Mouse (Mus musculus) thymus, adult 18-20 months (tissue): ENCODE results near the gene Rnf4.
A peak's percentile ranks its signal among the peaks of the same experiment; 100 is the strongest.

Source experiments
- DNase-seq, 2 experiments: peaks; one replicate each; pipeline ENCODE4 v3.0.0; 2022; ENCODE audit warnings: mixed read lengths in 2 of 2

Rnf4 gene

DNA sequence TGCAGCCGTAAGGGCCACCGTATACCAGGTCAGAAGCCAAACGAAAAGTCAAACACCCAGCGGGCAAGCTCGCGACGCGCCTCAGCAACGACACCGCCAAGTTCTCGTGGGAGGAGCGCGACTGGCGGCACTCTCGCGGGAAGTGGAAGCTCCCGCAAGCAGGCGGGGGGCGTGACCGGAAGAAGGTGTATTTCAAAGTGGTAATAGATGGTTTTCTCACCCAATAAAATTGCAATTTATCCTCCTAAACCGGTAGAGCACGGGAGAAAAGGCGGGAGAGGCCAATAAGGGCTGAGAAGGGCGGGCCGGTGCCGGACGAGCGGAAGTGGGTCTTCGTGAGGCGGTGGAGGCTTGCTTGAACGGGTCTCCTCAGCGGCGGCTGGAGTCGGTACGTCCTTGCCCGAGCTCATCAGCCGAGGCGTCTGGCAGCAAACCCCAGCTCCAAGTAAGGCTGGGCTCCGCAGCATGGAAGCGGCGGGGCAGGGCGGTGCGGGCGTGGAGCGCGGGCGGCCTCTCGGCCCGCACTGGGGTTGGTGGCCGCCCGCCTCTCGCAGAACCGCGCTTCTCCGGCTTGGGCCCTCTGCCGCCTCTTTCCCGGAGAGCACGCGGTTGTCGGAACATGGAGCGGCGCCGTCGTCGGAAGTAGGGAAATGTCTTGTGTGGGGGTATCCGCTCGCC lies at the start of gene Rnf4:
Rnf4 (plus strand) TSS at position 193 of the 678 bp plus-strand sequence.
- peak; percentile 96 to 97 for DNase-seq

DNA sequence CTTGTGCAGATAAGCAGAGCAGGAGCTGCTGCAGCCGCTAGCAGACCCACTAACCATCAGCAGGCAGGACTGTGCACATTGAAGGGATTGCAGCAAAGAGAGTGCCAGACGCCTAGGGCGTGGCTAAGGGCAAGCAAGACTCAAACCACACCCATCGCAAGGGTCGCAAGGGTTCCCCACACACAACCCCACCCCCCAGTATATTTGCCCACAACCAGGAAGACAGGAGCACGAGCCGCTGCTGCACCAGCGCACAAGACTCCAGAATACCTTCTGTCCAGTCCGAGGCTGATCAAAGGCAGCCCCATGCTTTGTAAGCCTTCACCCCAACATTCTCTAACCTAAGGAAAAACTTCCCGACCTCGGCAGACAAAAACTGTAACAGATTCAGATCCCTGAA lies 49.6 kb upstream of the Rnf4 start:
- no peak for DNase-seq

DNA sequence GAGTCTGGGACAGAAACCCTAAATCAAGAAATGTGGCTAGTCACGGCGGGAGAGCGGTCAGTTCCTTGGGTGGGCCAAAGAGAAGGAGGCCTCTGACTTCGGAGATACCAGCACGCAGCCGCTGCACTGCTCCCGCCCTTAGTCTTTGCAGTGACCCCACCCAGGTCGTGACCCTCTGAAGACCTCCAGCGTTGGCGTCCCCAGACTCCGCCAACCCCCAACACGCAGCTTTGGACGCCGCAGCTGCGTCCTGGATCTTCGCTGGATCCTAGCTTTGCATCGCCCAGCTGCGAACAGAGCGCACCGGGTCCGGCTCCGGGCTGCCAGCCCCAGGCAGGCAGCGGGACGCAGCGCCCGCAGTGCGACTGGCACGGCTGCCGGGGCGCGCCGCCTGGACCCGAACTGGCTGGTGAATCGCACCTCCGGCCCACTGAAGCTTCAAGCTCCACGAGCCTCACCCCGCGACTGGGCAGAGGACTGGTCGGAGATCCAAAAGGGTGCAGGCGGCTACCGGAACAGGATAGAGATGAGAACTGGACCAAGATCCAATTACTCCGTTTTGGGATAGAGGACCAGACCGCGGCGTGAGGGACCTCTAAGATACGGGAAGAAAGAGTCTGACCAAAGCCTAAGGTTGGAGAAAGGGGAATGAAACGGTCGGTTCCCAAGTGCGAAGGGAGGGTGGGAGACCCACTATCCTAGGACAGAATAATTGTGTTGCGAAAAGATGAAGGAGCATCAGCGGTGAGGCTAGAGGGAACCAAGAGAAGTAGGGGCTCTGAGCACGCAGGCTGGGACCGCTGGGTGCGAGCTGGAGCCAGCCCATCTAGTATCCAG lies 48.9 kb upstream of the Rnf4 start:
- no peak for DNase-seq

GRCm38 (mm10) chr5:34287838-34288145 lies 48.3 kb upstream of the Rnf4 start:
- no peak for DNase-seq

GRCm38 (mm10) chr5:34288154-34288716 lies 47.9 kb upstream of the Rnf4 start, which contains the start of the genes Zfyve28 and Cfap99:
Gene Zfyve28 (minus strand): TSS chr5:34288449.
Gene Cfap99 (plus strand): TSS chr5:34288600.
- peak; percentile 36 to 57 for DNase-seq

- DNase-seq = no peak
These were observed 46.8 kb upstream of the Rnf4 start for GRCm38 (mm10) chr5:34289286-34289685.

GRCm38 (mm10) chr5:34293363-34293762 lies 42.7 kb upstream of the Rnf4 start:
- DNase-seq = no peak

GRCm38 (mm10) chr5:34294696-34295095 lies 41.4 kb upstream of the Rnf4 start:
- DNase-seq = no peak

GRCm38 (mm10) chr5:34295141-34295540 lies 40.9 kb upstream of the Rnf4 start:
- no peak for DNase-seq

DNA sequence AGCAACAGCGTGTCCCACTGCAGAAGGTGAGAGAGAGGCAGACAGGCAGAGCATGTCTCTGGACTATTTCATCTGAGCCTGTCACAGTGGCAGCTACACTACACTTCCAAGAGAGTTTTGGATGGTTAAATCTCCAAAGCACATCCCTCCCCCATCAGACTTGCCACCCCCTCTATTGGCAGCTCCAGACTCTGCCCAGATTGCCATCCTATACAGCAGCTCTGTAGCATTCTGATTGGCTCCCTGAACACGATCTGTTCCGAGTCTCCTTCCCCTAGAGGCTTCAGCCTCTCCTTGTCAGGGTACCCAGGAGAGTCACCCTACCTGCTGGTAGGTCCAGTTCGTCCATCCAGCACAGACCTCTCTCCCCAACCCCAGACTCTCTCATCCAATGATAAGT lies 38.0 kb upstream of the Rnf4 start:
- DNase-seq = no peak

GRCm38 (mm10) chr5:34298937-34299535 lies 37.1 kb upstream of the Rnf4 start:
- DNase-seq = no peak

GRCm38 (mm10) chr5:34302377-34302776 lies 33.7 kb upstream of the Rnf4 start:
- DNase-seq = no peak

DNA sequence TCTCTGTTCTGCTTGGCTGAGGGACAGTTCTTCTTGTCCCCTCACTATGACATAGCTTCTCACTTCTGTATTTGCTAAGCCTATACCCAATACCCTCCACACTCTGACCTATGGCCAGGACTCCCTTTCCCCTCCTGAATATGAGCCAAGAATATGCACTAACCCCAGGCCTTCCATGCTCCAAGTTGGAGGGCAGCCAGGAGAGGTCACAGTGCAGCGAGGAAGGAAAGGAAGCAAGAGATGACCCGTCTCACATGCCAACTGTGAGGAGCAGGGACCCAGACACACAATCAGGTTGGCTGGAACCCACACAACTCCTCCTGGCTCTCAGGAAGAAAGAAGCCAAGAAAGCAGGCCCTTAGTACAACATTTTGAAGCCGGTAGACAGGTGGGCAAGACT lies 27.1 kb upstream of the Rnf4 start:
- DNase-seq = no peak

GRCm38 (mm10) chr5:34319491-34320034 lies 16.5 kb upstream of the Rnf4 start:
- DNase-seq = no peak

- peak; percentile 31 to 36 for DNase-seq
These were observed 14.9 kb upstream of the Rnf4 start for GRCm38 (mm10) chr5:34321236-34321635.

DNA sequence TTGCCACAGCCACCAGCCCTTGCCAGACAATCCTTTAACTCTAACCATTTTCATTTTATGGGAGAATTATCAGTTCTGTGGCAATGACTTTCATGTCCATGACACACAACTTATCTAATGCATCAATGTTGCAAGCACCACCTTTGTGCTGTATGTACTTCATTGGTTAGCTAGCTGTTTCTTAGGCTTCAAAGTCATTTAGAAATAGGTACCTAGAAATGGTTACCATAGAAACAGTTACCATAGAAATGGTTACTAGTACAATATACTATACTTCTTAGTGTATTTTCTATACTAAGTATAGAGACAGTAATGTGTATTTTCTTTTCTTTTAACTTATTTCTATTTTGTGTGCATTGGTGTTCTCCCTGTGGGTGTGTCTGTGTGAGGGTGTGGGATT lies 10.8 kb upstream of the Rnf4 start:
- DNase-seq = no peak

DNA sequence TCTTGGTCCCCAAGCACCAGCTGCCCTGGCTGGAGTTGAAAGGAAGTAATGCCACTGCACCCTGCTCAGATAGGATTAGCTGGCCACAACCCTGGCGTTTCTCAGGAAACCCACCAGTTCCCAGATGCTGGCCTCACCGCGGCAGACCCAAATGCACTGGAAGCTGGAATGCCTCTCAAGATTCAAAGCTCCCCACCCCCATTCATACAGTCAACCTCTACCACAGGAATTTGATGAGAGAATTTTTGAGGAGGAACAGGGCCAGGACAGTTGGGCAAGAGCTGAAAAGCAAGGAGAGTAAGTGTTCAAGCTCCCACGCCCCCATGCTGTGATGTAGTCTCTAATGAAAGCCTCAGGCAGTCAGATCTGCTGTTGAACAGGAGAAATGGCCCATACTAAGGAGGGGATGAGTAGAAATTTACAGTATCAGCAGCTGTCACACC lies 9.8 kb upstream of the Rnf4 start:
- no peak for DNase-seq

DNA sequence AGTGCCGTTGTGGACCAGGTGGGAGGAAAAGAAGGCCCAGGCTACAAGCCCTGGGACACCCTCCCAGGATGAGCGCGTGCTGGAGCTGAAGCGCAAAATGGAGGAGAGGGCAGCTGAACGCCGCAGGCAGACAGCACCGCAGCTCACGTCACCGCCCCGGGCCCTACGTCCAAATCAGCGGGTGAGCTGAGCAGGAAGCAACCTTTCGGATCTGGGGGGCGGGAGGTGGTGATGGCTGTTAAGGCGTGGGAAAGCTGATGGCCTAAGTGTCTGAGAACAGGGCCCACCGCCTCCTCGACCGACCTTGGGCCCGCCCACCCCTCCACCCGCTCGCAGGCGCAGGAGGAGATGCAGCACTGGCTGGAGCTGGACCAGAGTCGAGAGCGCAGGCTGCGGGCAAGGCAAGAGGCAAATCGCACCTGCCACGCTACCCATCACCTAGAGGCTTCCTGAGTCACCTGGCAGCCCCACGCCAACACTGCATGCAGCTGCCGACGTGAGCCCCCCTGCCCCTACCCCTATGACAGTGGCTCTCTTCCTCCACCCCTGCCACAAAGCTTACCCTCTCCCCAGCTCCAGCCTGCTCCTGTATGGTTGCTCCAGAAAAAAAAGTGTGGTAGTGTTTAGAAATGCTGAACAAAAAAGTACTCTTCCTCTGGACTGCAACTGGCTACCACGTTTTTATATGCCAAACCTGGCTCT lies 9.1 kb upstream of the Rnf4 start:
- peak; percentile 27 to 49 for DNase-seq

DNA sequence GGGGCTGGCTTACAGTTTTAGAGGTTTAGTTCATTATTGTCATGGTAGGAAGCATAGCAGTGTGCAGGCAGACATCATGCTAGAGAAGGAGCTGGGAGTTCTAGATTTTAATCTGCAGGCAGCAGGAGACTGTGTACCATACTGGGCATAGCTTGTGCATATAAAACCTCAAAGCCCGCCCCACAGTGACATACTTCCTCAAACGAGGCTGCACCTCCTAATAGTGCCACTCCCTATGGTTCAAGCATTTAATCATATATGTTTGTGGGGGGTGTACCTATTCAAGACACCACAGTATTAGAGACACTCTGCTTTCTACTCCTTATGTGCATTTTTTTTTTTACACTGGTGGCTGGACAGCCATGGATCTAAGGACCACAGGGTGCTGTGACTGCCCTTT lies 6.0 kb upstream of the Rnf4 start:
- no peak for DNase-seq

DNA sequence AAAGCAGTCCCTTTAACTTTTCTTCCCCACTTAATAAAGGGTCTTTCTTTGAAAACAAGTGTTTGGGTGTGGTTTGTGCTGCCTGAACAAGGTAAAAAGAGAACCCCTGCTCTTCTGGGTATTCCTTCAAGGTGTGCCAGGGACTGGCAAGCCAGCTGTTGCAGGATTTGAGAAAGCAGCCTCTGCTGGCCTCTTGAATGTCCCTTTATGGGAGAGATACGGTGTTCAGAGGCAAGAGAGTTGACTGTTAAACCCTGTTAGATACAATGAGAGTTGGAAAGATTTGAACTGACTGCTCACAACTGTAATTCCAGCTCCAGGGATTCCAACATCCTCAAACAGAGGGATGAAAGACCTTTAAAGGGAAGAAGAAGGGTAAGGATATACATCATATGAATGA lies 2.0 kb upstream of the Rnf4 start:
- no peak for DNase-seq

- no peak for DNase-seq
These were observed 471 bp upstream of the Rnf4 start for GRCm38 (mm10) chr5:34335539-34336096.

GRCm38 (mm10) chr5:34336775-34337450 lies 824 bp downstream of the Rnf4 start:
- peak; percentile 51 to 64 for DNase-seq
